12 mouse cellular contexts compared by ENCODE assay signal in genomic region chr7:45712022-45712757, GRCm38 (mm10). TPM values are rescaled to one million over a fixed set of nuclear protein-coding genes. Genes with fewer than 3 reads are reported as not detected.
DNase-seq lines count a peak whose midpoint lies in the region; ATAC-seq and TF ChIP-seq lines count a peak whose summit lies in the region.
"Had no signal": no experiment of that assay in that cellular context is flagged by ENCODE, and none has a peak within 500 bp of the region (broad histone marks: within the 10 kb centered on the region; RNA-seq: fewer than 3 reads in every experiment).

No protein-coding gene starts in this region.

- H3K27me3 ChIP-seq in liver, adult 2 months (ENCODE audit: control insufficient read depth, insufficient read depth, low read length): no peaks in the 10 kb centered on the region
- no peaks in the 10 kb centered on the region for H3K27me3 ChIP-seq in liver, embryonic 11.5 days (replicated peaks; ENCODE audit: control insufficient read depth, insufficient read depth, low read length)
- no peaks in the 10 kb centered on the region for H3K27me3 ChIP-seq in stomach, postnatal 0 days (ENCODE audit: control insufficient read depth, insufficient read depth, low read length)
- H3K27me3 ChIP-seq: embryonic facial prominence, embryonic 13.5 days; hindbrain, embryonic 12.5 days; Patski had no signal

- 57% methylated on average over 21 of the region's 21 CpGs for WGBS in liver, adult 2 months
- 86% methylated on average over 21 of the region's 21 CpGs for WGBS in liver, embryonic 11.5 days
- WGBS in stomach, postnatal 0 days: 78% methylated on average over 19 of the region's 21 CpGs

- H3K27ac ChIP-seq in liver, adult 2 months (replicated peaks; ENCODE audit: insufficient read depth, low read depth, low read length): peak overlapping the region; percentile 97
- no peak overlapping the region for H3K27ac ChIP-seq in liver, embryonic 11.5 days (ENCODE audit: low read depth, low read length)
- H3K27ac ChIP-seq in stomach, postnatal 0 days (replicated peaks): no peak overlapping the region; the same call in 1 of the 2 replicates
- H3K27ac ChIP-seq: embryonic facial prominence, embryonic 13.5 days; hindbrain, embryonic 12.5 days had no signal

- no peaks in the 10 kb centered on the region for H3K9me3 ChIP-seq in liver, embryonic 11.5 days (ENCODE audit: control insufficient read depth, low read length)
- no peaks in the 10 kb centered on the region for H3K9me3 ChIP-seq in stomach, postnatal 0 days (ENCODE audit: control insufficient read depth, low read length)
- H3K9me3 ChIP-seq: embryonic facial prominence, embryonic 13.5 days; hindbrain, embryonic 12.5 days had no signal

- no peaks in the 10 kb centered on the region; the same call in 1 of the 2 replicates for H3K79me2 ChIP-seq in liver, adult 2 months (ENCODE audit: control insufficient read depth, insufficient read depth, low read length)

- H3K4me1 ChIP-seq in liver, adult 2 months (ENCODE audit: control insufficient read depth, insufficient read depth, low read length): peaks cover 43% of the 10 kb centered on the region
- peaks cover 42% of the 10 kb centered on the region for H3K4me1 ChIP-seq in liver, embryonic 11.5 days (replicated peaks; ENCODE audit: control insufficient read depth, insufficient read depth, low read length)
- H3K4me1 ChIP-seq in stomach, postnatal 0 days (replicated peaks; ENCODE audit: control insufficient read depth, insufficient read depth): peaks cover 20% of the 10 kb centered on the region

- no peak overlapping the region for H3K4me2 ChIP-seq in liver, embryonic 11.5 days
- H3K4me2 ChIP-seq in stomach, postnatal 0 days (replicated peaks; ENCODE audit: low read depth): no peak overlapping the region
- H3K4me2 ChIP-seq: embryonic facial prominence, embryonic 13.5 days; hindbrain, embryonic 12.5 days; lung, embryonic 14.5 days had no signal

- TF ChIP-seq CTCF in liver, adult 2 months (IDR thresholded peaks at IDR 0.05; ENCODE audit: low read depth, low read length): no peak
- no peak for TF ChIP-seq CTCF in stomach, postnatal 0 days (IDR thresholded peaks at IDR 0.05; ENCODE audit: low read depth)

- peak overlapping the region; percentile 31; the same call in 1 of the 2 replicates for H3K4me3 ChIP-seq in liver, adult 2 months (ENCODE audit: insufficient read depth, low read depth, low read length)
- H3K4me3 ChIP-seq in liver, embryonic 11.5 days (ENCODE audit: low read depth, low read length): no peak overlapping the region
- H3K4me3 ChIP-seq in stomach, postnatal 0 days (ENCODE audit: low read depth, low read length): no peak overlapping the region
- H3K4me3 ChIP-seq: embryonic facial prominence, embryonic 13.5 days; hindbrain, embryonic 12.5 days had no signal

- peak; percentile 59; the same call in 1 of the 2 replicates for TF ChIP-seq POLR2A in liver, adult 2 months (IDR thresholded peaks at IDR 0.05; ENCODE audit: extremely low read depth, insufficient read depth, low read length)

- DNase-seq in liver, adult 2 months (ENCODE audit: extremely low read depth, low read depth, low spot score): peak; percentile 95
- DNase-seq in liver, embryonic 11.5 days (ENCODE audit: low spot score): no peak
- peak; percentile 76 for DNase-seq in cerebellum, adult 9-11 months
- peak; percentile 97 for DNase-seq in kidney, adult 9 months
- DNase-seq in stomach, postnatal 0 days (ENCODE audit: low spot score): peak; percentile 94
- no peak for DNase-seq in embryo, embryonic 9.5 days (ENCODE audit: extremely low spot score)
- DNase-seq in urinary bladder, adult 2 months (ENCODE audit: low spot score): no peak
- DNase-seq: lung, embryonic 14.5 days; right cerebral cortex, postnatal 14 days had no signal

- ATAC-seq in liver, embryonic 11.5 days (replicated peaks; ENCODE audit: low FRiP score): no peak
- ATAC-seq in stomach, postnatal 0 days (ENCODE audit: low FRiP score, low TSS enrichment): peak; percentile 57
- ATAC-seq: Patski had no signal

- no peak for TF ChIP-seq EP300 in stomach, postnatal 0 days (optimal IDR thresholded peaks at IDR 0.05)

- peaks cover 11% of the 10 kb centered on the region for H3K36me3 ChIP-seq in liver, adult 2 months (ENCODE audit: control insufficient read depth, insufficient read depth, low read length)
- H3K36me3 ChIP-seq in liver, embryonic 11.5 days (ENCODE audit: control insufficient read depth, insufficient read depth, low read length): peaks cover 29% of the 10 kb centered on the region
- peaks cover 27% of the 10 kb centered on the region for H3K36me3 ChIP-seq in stomach, postnatal 0 days (ENCODE audit: control insufficient read depth, insufficient read depth, low read length)

- peak overlapping the region; percentile 59 for H3K9ac ChIP-seq in liver, adult 2 months (ENCODE audit: low read depth, low read length)
- no peak overlapping the region for H3K9ac ChIP-seq in liver, embryonic 11.5 days (ENCODE audit: low read depth, low read length)
- H3K9ac ChIP-seq in stomach, postnatal 0 days (ENCODE audit: low read length): no peak overlapping the region
- H3K9ac ChIP-seq: embryonic facial prominence, embryonic 13.5 days; hindbrain, embryonic 12.5 days; lung, embryonic 14.5 days had no signal

RNA-seq across cellular contexts. Expression of gene Rpl18, which starts 3.1 kb away (rescaled TPM):
- total RNA-seq in liver, adult 2 months (2014; rRNA removed): 436 and 542 TPM in 2 replicates
- 366 and 534 TPM in 2 replicates for polyA plus RNA-seq in liver, adult 2 months (2012; rRNA removed)
- 1,405 and 1,469 TPM in 2 replicates for polyA plus RNA-seq in liver, embryonic 11.5 days (2014; fragmentation: Nextera tagmentation; extraction: Ambion mirVana)
- 893 and 919 TPM in 2 replicates for polyA plus RNA-seq in stomach, postnatal 0 days (2015; fragmentation: Nextera tagmentation; extraction: Ambion mirVana)
- polyA plus RNA-seq in urinary bladder, adult 2 months (2012; rRNA removed): 594 and 906 TPM in 2 replicates

RNA-seq across cellular contexts. Expression of gene Sphk2, which starts 5.6 kb away (rescaled TPM):
- total RNA-seq in liver, adult 2 months (2014; rRNA removed): 13.4 and 15.2 TPM in 2 replicates
- 62.9 and 80.1 TPM in 2 replicates for polyA plus RNA-seq in liver, adult 2 months (2012; rRNA removed)
- 24.2 and 25.6 TPM in 2 replicates for polyA plus RNA-seq in liver, embryonic 11.5 days (2014; fragmentation: Nextera tagmentation; extraction: Ambion mirVana)
- polyA plus RNA-seq in stomach, postnatal 0 days (2015; fragmentation: Nextera tagmentation; extraction: Ambion mirVana): 23.6 and 24.5 TPM in 2 replicates
- 22.1 and 25.6 TPM in 2 replicates for polyA plus RNA-seq in urinary bladder, adult 2 months (2012; rRNA removed)

RNA-seq across cellular contexts. Expression of gene Dbp, which starts 7.3 kb away (rescaled TPM):
- 93.0 and 110 TPM in 2 replicates for total RNA-seq in liver, adult 2 months (2014; rRNA removed)
- polyA plus RNA-seq in liver, adult 2 months (2012; rRNA removed): 8.6 and 17.0 TPM in 2 replicates
- polyA plus RNA-seq in liver, embryonic 11.5 days (2014; fragmentation: Nextera tagmentation; extraction: Ambion mirVana): 1.8 and 1.9 TPM in 2 replicates
- 8.8 and 12.6 TPM in 2 replicates for polyA plus RNA-seq in stomach, postnatal 0 days (2015; fragmentation: Nextera tagmentation; extraction: Ambion mirVana)
- 335 and 503 TPM in 2 replicates for polyA plus RNA-seq in urinary bladder, adult 2 months (2012; rRNA removed)

RNA-seq across cellular contexts. Expression of gene Fam83e, which starts 8.8 kb away (rescaled TPM):
- total RNA-seq in liver, adult 2 months (2014; rRNA removed): 0.18 TPM in 1 of 2 replicates, not detected in the other
- 0.05 and 0.10 TPM in 2 replicates for polyA plus RNA-seq in liver, adult 2 months (2012; rRNA removed)
- polyA plus RNA-seq in liver, embryonic 11.5 days (2014; fragmentation: Nextera tagmentation; extraction: Ambion mirVana): 0.77 and 1.1 TPM in 2 replicates
- 21.6 and 24.8 TPM in 2 replicates for polyA plus RNA-seq in stomach, postnatal 0 days (2015; fragmentation: Nextera tagmentation; extraction: Ambion mirVana)
- polyA plus RNA-seq in urinary bladder, adult 2 months (2012; rRNA removed): 1.3 and 1.5 TPM in 2 replicates

RNA-seq across cellular contexts. Expression of gene Car11, which starts 12.5 kb away (rescaled TPM):
- 0.09 and 0.13 TPM in 2 replicates for total RNA-seq in liver, adult 2 months (2014; rRNA removed)
- polyA plus RNA-seq in liver, adult 2 months (2012; rRNA removed): 0.59 and 1.6 TPM in 2 replicates
- polyA plus RNA-seq in liver, embryonic 11.5 days (2014; fragmentation: Nextera tagmentation; extraction: Ambion mirVana): 1.0 and 1.2 TPM in 2 replicates
- polyA plus RNA-seq in stomach, postnatal 0 days (2015; fragmentation: Nextera tagmentation; extraction: Ambion mirVana): 2.7 and 4.4 TPM in 2 replicates
- polyA plus RNA-seq in urinary bladder, adult 2 months (2012; rRNA removed): 25.0 and 29.8 TPM in 2 replicates

Comparison
In these comparisons a context has a peak if more than half of its experiments do, and no peak if none do; other contexts are left out.
1. DNase-seq: peak in liver, adult 2 months (single experiment), cerebellum, adult 9-11 months (single experiment), kidney, adult 9 months (single experiment) and stomach, postnatal 0 days (single experiment); none in liver, embryonic 11.5 days (single experiment), embryo, embryonic 9.5 days (single experiment) and urinary bladder, adult 2 months (single experiment).
2. RNA of gene Dbp, which starts 7.3 kb away (polyA plus RNA-seq): 335 to 503 TPM in urinary bladder, adult 2 months; 8.6 to 17.0 TPM in liver, adult 2 months, 8.8 to 12.6 TPM in stomach, postnatal 0 days and 1.8 to 1.9 TPM in liver, embryonic 11.5 days; every median in the first group is over 10 times any median in the second.